Mouse (Mus musculus): ENCODE data around the gene Orc2.

GRCm38 (mm10) chr1:58415442-58415841, 89.5 kb downstream of the Orc2 start:
- TF ChIP-seq CTCF (IDR thresholded peaks at IDR 0.05; ENCODE audit: low read depth) (peak; percentile 39), EP300 (IDR thresholded peaks at IDR 0.05; ENCODE audit: low read depth) (no peak)
